ENCODE assay signal across 1 mouse cellular context in genomic region chr10:80623457-80624191, GRCm38 (mm10).
TF ChIP-seq lines count a peak whose summit lies in the region.

No protein-coding gene starts in this region.

TF ChIP-seq in MEL, 35 proteins besides CTCF, POLR2A, EP300 and RAD21 (continued from another document):
- no peak for TF ChIP-seq MYC (IDR thresholded peaks at IDR 0.05; ENCODE audit: low read depth, low read length)
TF ChIP-seq in MEL: peak in this region for 10.
